7 mouse cellular contexts compared by ENCODE assay signal in the genomic region with DNA sequence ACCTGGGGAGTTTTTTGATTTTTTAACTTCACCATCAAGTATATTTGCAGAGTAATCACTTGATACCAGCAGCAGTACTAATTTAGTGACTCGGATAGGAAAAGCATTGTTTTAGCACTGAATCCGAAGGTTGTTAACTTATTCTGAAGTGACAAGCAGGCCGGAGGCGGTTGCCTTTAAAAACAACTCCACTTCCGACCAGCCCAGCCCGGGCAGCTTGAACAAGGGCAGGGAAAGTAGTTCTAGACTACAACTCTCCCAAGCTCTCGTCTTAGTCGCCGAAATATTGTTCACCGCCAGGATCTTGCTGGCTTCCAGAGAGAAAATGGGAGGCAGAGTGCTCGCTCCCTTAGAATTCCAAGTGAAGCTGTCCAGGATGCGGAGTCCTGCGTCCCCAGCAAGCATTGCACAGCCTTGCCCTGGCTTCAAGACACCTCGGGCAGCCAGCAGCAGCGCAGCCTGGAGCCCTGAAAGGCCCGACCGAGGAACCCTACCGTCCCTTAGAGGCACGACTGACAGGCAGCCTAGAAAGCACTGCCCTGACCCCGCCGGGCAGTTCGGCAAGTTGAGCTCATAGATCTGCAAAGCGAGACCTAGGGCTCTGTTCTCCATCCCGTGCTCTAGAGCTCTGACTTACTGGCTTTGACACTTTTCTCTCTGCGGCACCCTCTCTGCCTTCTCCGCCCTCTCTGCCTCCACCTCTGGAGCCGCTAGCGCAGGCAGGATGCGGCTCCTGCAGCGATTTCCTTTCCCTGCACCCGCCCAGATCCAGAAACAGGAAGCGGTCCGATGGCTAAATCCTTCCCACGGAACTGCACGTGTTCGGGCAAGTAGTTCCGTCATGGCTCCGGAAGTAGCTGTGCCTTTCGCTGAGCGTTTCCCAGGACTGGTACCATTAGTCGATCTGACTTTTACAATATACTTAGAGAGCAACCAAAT. TPM values are rescaled to one million over a fixed set of nuclear protein-coding genes. Genes with fewer than 3 reads are reported as not detected.
A peak's percentile ranks its signal among the peaks of the same experiment; 100 is the strongest.
DNase-seq lines count a peak whose midpoint lies in the region; ATAC-seq lines count a peak whose summit lies in the region.

A gene (minus strand): TSS at position 786 of the 939 bp plus-strand sequence.

- peak within 1 kb of the TSS; percentile 86 for H3K27ac ChIP-seq in intestine, embryonic 15.5 days
- peak within 1 kb of the TSS; percentile 89 for H3K27ac ChIP-seq in midbrain, embryonic 10.5 days (replicated peaks)

- ATAC-seq in intestine, embryonic 15.5 days, result peak; percentile 98

- no peaks in the 10 kb centered on the region for H3K27me3 ChIP-seq in intestine, embryonic 15.5 days (replicated peaks)
- no peaks in the 10 kb centered on the region for H3K27me3 ChIP-seq in midbrain, embryonic 10.5 days (ENCODE audit: low read depth, poor library complexity, severe bottlenecking)

- no peaks in the 10 kb centered on the region for H3K9me3 ChIP-seq in intestine, embryonic 15.5 days
- H3K9me3 ChIP-seq in midbrain, embryonic 10.5 days (replicated peaks), result no peaks in the 10 kb centered on the region

- no peaks in the 10 kb centered on the region for H3K36me3 ChIP-seq in intestine, embryonic 15.5 days
- H3K36me3 ChIP-seq in midbrain, embryonic 10.5 days, result peaks cover 12% of the 10 kb centered on the region

- H3K4me1 ChIP-seq in intestine, embryonic 15.5 days (replicated peaks), result no peaks in the 10 kb centered on the region
- H3K4me1 ChIP-seq in midbrain, embryonic 10.5 days, result peaks cover 15% of the 10 kb centered on the region

- WGBS in intestine, embryonic 15.5 days, result under 1% methylated on average over 41 of the region's 41 CpGs
- WGBS in midbrain, embryonic 10.5 days, result 3% methylated on average over 41 of the region's 41 CpGs

- intact Hi-C loops in gastrocnemius, postnatal 36 days (cut with DNase I), result no loop called here
- intact Hi-C loops in left cerebral cortex, postnatal 25 days (cut with DNase I), result loop anchor here (5.0 kb wide), 1 partner anchor 836 kb away; a partner anchor contains a TSS

- DNase-seq in adrenal gland, adult 2 months, result peak; percentile 94
- DNase-seq in embryo, embryonic 11.5 days (ENCODE audit: low read depth, low spot score), result peak; percentile 91
- peak; percentile 89 to 97 for DNase-seq in gastrocnemius, postnatal 36 days
- DNase-seq in left cerebral cortex, postnatal 25 days (ENCODE audit: low spot score in 2 of 2), result peak; percentile 94 to 96
- DNase-seq in midbrain, embryonic 10.5 days (ENCODE audit: low spot score), result peak; percentile 92
- DNase-seq in right cerebral cortex, postnatal 4 days, result peak; percentile 94

- peak within 1 kb of the TSS; percentile 81 for H3K9ac ChIP-seq in intestine, embryonic 15.5 days

- H3K4me2 ChIP-seq in intestine, embryonic 15.5 days (replicated peaks), result peak within 1 kb of the TSS; percentile 67

- peak within 1 kb of the TSS; percentile 73 for H3K4me3 ChIP-seq in intestine, embryonic 15.5 days (replicated peaks)
- peak within 1 kb of the TSS; percentile 94 for H3K4me3 ChIP-seq in midbrain, embryonic 10.5 days

RNA-seq across cellular contexts. Expression of the gene that starts here (rescaled TPM):
- total RNA-seq in adrenal gland, adult 2 months (2021), result 10 to 100 TPM; 14.1 to 17.2 TPM
- polyA plus RNA-seq in adrenal gland, adult 2 months (2012; rRNA removed), result 2.9 and 4.4 TPM in 2 replicates
- 1 to 10 TPM; 7.5 to 7.8 TPM for total RNA-seq in gastrocnemius, postnatal 36 days (2021)
- 11.4 and 12.0 TPM in 2 replicates for polyA plus RNA-seq in intestine, embryonic 15.5 days (2015; fragmentation: Nextera tagmentation; extraction: Ambion mirVana)
- 10 to 100 TPM; 15.3 to 16.9 TPM for total RNA-seq in left cerebral cortex, postnatal 25 days (2021)
- polyA plus RNA-seq in midbrain, embryonic 10.5 days (2016; fragmentation: Nextera tagmentation; extraction: Ambion mirVana), result 15.1 and 18.4 TPM in 2 replicates

Comparison
In these comparisons a context has a peak if more than half of its experiments do, and no peak if none do; other contexts are left out.
1. Peak in every context shown above with its lines: DNase-seq, ATAC-seq, H3K4me3 ChIP-seq and H3K27ac ChIP-seq.